Comparison of ENCODE assay signal across 9 mouse cellular contexts in the genomic region with DNA sequence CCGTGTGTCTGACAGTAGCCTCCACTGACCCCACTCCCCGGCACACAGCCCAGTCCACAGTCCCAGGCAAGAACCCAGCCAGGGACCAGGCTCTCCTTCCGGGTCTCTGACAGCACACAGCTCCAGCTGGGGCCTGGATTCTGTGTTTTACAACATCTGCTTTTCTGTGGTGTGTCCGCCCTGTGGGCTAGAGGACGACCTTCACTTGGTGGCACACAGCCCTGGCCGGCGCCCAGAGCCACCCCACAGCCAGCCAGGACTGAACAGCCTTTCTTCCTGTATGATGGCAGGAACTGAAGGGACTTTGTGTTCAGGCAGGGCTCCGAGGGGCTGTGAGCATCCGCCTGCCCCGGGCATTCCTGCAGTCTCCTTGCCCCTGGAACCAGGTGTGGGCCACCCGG. TPM values are rescaled to one million over a fixed set of nuclear protein-coding genes. Genes with fewer than 3 reads are reported as not detected.
A peak's percentile ranks its signal among the peaks of the same experiment; 100 is the strongest.
DNase-seq lines count a peak whose midpoint lies in the region; ATAC-seq and TF ChIP-seq lines count a peak whose summit lies in the region.
"Had no signal": no experiment of that assay in that cellular context is flagged by ENCODE, and none has a peak within 500 bp of the region (broad histone marks: within the 10 kb centered on the region; RNA-seq: fewer than 3 reads in every experiment).

No protein-coding gene starts in this region.

- no peak for TF ChIP-seq CTCF in liver, postnatal 0 days (IDR thresholded peaks at IDR 0.05; ENCODE audit: low read depth)

- H3K4me1 ChIP-seq in intestine, embryonic 15.5 days (replicated peaks) = peaks cover 7% of the 10 kb centered on the region; the same call in 1 of the 2 replicates
- peaks cover 23% of the 10 kb centered on the region for H3K4me1 ChIP-seq in limb, embryonic 14.5 days (ENCODE audit: control insufficient read depth, insufficient read depth, low read length)
- H3K4me1 ChIP-seq in liver, postnatal 0 days (ENCODE audit: insufficient read depth) = no peaks in the 10 kb centered on the region

- no peaks in the 10 kb centered on the region for H3K9me3 ChIP-seq in intestine, embryonic 15.5 days
- no peaks in the 10 kb centered on the region for H3K9me3 ChIP-seq in limb, embryonic 14.5 days (ENCODE audit: control insufficient read depth, low read length)
- H3K9me3 ChIP-seq in liver, postnatal 0 days (ENCODE audit: low read length) = no peaks in the 10 kb centered on the region

- peaks cover 40% of the 10 kb centered on the region for H3K36me3 ChIP-seq in intestine, embryonic 15.5 days
- peaks cover 59% of the 10 kb centered on the region for H3K36me3 ChIP-seq in limb, embryonic 14.5 days (ENCODE audit: control insufficient read depth, insufficient read depth, low read length)
- 0 out of 2 replicates have a peak, but pooled peaks cover 8% of the 10 kb centered on the region for H3K36me3 ChIP-seq in liver, postnatal 0 days (replicated peaks; ENCODE audit: insufficient read depth, low read length)

- no peak overlapping the region for H3K4me2 ChIP-seq in intestine, embryonic 15.5 days (replicated peaks)
- H3K4me2 ChIP-seq in limb, embryonic 14.5 days (replicated peaks; ENCODE audit: low read depth, low read length, severe bottlenecking) = no peak overlapping the region; the same call in 1 of the 2 replicates
- no peak overlapping the region for H3K4me2 ChIP-seq in liver, postnatal 0 days (ENCODE audit: low read depth, low read length)

- no peak overlapping the region for H3K9ac ChIP-seq in intestine, embryonic 15.5 days
- no peak overlapping the region for H3K9ac ChIP-seq in limb, embryonic 14.5 days (ENCODE audit: low read depth, low read length, severe bottlenecking)
- H3K9ac ChIP-seq in liver, postnatal 0 days (replicated peaks) = no peak overlapping the region

- no peaks in the 10 kb centered on the region for H3K27me3 ChIP-seq in intestine, embryonic 15.5 days (replicated peaks)
- H3K27me3 ChIP-seq in limb, embryonic 14.5 days (ENCODE audit: control insufficient read depth, insufficient read depth, low read length) = no peaks in the 10 kb centered on the region
- H3K27me3 ChIP-seq in liver, postnatal 0 days (ENCODE audit: insufficient read depth, low read length) = no peaks in the 10 kb centered on the region

- no peak for TF ChIP-seq POLR2A in limb, embryonic 14.5 days (IDR thresholded peaks at IDR 0.05; ENCODE audit: borderline replicate concordance, extremely low read depth, insufficient read depth, insufficient read length)

- 0 out of 2 replicates have a peak overlapping the region, but pooled peaks have one; percentile 11 for H3K27ac ChIP-seq in intestine, embryonic 15.5 days
- H3K27ac ChIP-seq in limb, embryonic 14.5 days (replicated peaks; ENCODE audit: low read depth, low read length) = peak overlapping the region; percentile 81
- H3K27ac ChIP-seq in liver, postnatal 0 days (ENCODE audit: low read depth) = no peak overlapping the region

- no peak overlapping the region for H3K4me3 ChIP-seq in intestine, embryonic 15.5 days (replicated peaks)
- no peak overlapping the region for H3K4me3 ChIP-seq in limb, embryonic 14.5 days (replicated peaks; ENCODE audit: low read length)
- no peak overlapping the region for H3K4me3 ChIP-seq in liver, postnatal 0 days (ENCODE audit: low read depth, low read length)

- TF ChIP-seq EP300 in liver, postnatal 0 days (IDR thresholded peaks at IDR 0.05; ENCODE audit: low read depth) = no peak

- DNase-seq in cerebellum, adult 11 months = peak; percentile 18
- DNase-seq in adrenal gland, postnatal 25 days = peak; percentile 73
- peak; percentile 20 to 28 for DNase-seq in frontal cortex, postnatal 25 days (ENCODE audit: low spot score in 2 of 2)
- DNase-seq in limb, embryonic 14.5 days (ENCODE audit: low spot score) = no peak
- DNase-seq in liver, postnatal 0 days = no peak

- 61% methylated on average over 11 of the region's 11 CpGs for WGBS in intestine, embryonic 15.5 days
- 33% methylated on average over 11 of the region's 11 CpGs for WGBS in limb, embryonic 14.5 days
- WGBS in liver, postnatal 0 days (ENCODE audit: insufficient replicate concordance) = 77% methylated on average over 11 of the region's 11 CpGs

- no peak for ATAC-seq in cerebellum, adult (ENCODE audit: insufficient number of reproducible peaks, low FRiP score, low TSS enrichment)
- no peak for ATAC-seq in intestine, embryonic 15.5 days
- peak; percentile 67 for ATAC-seq in limb, embryonic 14.5 days (ENCODE audit: low FRiP score, low read depth)
- no peak for ATAC-seq in megakaryocyte-erythroid progenitor cell, adult 5-6 weeks (replicated peaks; ENCODE audit: low FRiP score, low TSS enrichment, poor library complexity, severe bottlenecking)
- no peak for ATAC-seq in liver, postnatal 0 days

RNA-seq across cellular contexts. Expression of a gene that starts 22.2 kb away (rescaled TPM):
- total RNA-seq in adrenal gland, postnatal 25 days (2021) = 0.76 TPM in 1 of 2 replicates, not detected in the other
- 12.5 and 14.1 TPM in 2 replicates for polyA plus RNA-seq in intestine, embryonic 15.5 days (2015; fragmentation: Nextera tagmentation; extraction: Ambion mirVana)
- polyA plus RNA-seq in limb, embryonic 14.5 days (2012; rRNA removed) = 5.2 and 5.4 TPM in 2 replicates
- polyA plus RNA-seq in limb, embryonic 14.5 days (2014; fragmentation: Nextera tagmentation; extraction: Ambion mirVana) = 7.0 and 8.2 TPM in 2 replicates
- not detected in 2 replicates for total RNA-seq in megakaryocyte-erythroid progenitor cell, adult 5-6 weeks (2014; fragmentation: Nextera tagmentation)
- total RNA-seq in megakaryocyte-erythroid progenitor cell, adult 5-6 weeks (2017) = not detected in 2 replicates
- polyA plus RNA-seq in liver, postnatal 0 days (2015; fragmentation: Nextera tagmentation; extraction: Ambion mirVana) = 0.19 and 0.58 TPM in 2 replicates
- total RNA-seq: liver, adult 2 months had no signal

RNA-seq across cellular contexts. Expression of a gene that starts 28.2 kb away (rescaled TPM):
- total RNA-seq in adrenal gland, postnatal 25 days (2021) = 3.7 and 5.0 TPM in 2 replicates
- polyA plus RNA-seq in intestine, embryonic 15.5 days (2015; fragmentation: Nextera tagmentation; extraction: Ambion mirVana) = 65.4 and 71.3 TPM in 2 replicates
- 41.4 and 52.9 TPM in 2 replicates for polyA plus RNA-seq in limb, embryonic 14.5 days (2012; rRNA removed)
- 29.7 and 29.8 TPM in 2 replicates for polyA plus RNA-seq in limb, embryonic 14.5 days (2014; fragmentation: Nextera tagmentation; extraction: Ambion mirVana)
- 1.2 TPM in 1 of 2 replicates, not detected in the other for total RNA-seq in megakaryocyte-erythroid progenitor cell, adult 5-6 weeks (2014; fragmentation: Nextera tagmentation)
- 0.34 and 0.85 TPM in 2 replicates for total RNA-seq in megakaryocyte-erythroid progenitor cell, adult 5-6 weeks (2017)
- 4.3 and 5.5 TPM in 2 replicates for polyA plus RNA-seq in liver, postnatal 0 days (2015; fragmentation: Nextera tagmentation; extraction: Ambion mirVana)

Comparison
In these comparisons a context has a peak if more than half of its experiments do, and no peak if none do; other contexts are left out.
1. DNase-seq: peak in cerebellum, adult 11 months (single experiment), adrenal gland, postnatal 25 days (single experiment) and frontal cortex, postnatal 25 days (2 of 2); none in limb, embryonic 14.5 days (single experiment) and liver, postnatal 0 days (single experiment).